Mouse (Mus musculus): Measurements from ENCODE around the gene Gm20388.
A peak's percentile ranks its signal among the peaks of the same experiment; 100 is the strongest.
"Not testable (repeated sequence)": the region's sequence is repeated elsewhere in the genome, so short reads cannot be mapped to it uniquely, and the experiment has no call there.

Gm20388 gene

DNA sequence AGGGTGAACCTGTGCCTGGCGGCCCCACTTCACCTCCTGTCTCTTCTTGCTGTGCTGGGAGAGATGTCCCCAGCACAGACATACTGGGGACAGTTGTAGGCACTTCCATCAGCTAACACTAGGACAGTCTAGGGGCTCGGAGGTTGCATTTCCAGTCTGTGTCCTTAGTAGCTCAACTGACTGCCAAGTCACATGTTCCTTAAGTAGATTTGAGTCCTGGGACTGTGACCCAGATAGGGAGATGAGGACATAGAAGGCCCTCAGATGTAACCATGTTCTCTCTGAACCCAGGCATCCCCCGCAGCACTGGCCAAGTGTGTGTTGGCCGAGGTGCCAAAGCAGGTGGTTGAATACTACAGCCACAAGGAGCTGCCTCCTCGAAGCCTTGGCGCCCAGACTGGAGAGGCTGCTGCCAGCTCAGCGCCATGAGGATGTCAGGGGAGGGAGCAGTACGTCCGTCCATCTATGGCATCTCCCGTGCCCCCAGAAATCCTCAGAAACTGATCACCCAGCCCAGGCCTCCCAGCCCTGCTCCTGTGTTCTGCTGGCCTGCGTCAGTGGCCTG is 3223.6 kb downstream of the Gm20388 start:
- no peak for DNase-seq (ENCODE audit: low read depth)

- DNase-seq (ENCODE audit: low read depth), result peak; percentile 70
Measured at GRCm38 (mm10) chr8:123135406-123135805, 3224.8 kb downstream of the Gm20388 start.

DNA sequence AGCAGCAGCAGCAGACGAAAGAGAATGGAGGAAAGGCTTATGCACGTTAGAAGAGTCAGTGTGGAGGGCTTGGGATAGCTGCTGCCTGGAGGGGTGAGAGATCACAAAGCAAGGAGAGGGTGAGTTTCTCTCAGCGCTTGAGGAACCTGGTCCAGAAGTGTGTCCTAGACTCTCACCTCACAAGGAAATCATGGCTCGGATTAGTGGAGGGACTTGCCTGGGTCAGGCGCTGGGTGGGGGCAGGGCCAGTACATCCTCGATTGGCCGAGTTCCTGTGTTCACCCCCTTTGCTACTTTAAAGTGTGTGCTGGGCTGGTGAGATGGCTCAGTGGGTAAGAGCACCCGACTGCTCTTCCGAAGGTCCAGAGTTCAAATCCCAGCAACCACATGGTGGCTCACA is 3225.2 kb downstream of the Gm20388 start:
- no peak for DNase-seq (ENCODE audit: low read depth)

DNA sequence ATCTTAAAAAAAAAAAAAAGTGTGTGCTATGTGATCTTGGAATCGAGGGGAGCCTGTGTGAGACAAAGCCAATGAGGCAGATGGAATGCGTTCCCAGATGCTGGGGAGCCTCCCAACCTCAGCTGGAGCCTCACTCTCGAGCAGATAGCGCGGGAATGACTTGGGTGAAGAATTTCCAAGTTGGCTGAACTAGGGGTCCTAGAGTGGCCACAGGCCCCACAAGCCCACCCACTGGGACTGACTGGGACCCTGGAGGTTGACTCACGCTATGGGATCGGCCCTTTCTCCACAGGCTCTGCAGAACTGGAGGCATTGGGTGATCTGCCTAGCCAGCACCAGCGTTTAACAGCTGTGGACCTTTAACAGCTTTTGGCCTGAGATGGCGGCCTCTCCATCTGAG is 3225.6 kb downstream of the Gm20388 start:
- DNase-seq (ENCODE audit: low read depth), result no peak

DNA sequence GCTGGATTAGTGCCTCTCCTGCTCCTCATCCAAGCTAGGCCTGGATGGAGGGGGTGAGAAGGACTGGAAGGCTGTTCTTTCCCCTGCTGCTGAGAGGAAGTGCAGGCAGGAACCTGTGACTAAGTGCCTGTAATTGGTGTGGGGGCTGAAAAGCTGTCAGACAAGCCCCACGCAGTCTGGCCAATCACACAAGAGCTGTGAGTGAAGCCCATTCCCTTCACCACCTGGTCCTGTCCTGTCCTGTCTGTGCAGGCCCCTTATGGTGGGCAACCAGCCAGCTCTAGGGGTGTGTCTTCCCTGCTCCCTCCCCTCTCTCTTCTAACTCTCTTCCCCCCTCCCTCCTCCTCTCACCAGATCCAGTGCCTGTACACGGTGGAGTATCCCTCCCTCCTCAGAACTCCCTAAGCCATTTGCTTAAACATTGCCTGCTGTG is 3227.0 kb downstream of the Gm20388 start:
- DNase-seq (ENCODE audit: low read depth), result peak; percentile 96

DNA sequence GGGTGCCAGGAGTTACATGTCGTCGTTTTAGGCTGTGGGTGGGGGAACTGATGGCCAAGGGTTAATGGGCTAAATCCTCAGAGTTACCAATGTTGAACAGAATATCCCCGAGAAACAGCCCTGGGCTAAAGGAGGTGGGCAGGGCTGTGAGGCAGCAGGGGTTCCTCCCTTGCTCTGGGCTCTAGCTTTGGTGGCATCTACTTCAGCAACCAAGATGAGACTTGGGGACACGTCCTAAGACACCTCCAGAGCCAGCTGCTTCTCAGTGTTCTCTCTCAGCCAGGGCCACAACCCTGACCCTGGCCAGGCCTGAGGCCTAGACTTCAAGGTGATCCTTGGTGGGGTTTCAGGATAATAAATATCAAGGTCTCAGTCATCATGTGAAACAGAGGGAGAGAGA is 3228.1 kb downstream of the Gm20388 start:
- DNase-seq (ENCODE audit: low read depth), result no peak

- peak; percentile 99 for DNase-seq (ENCODE audit: low read depth)
Measured at GRCm38 (mm10) chr8:123141741-123142462, 3231.3 kb downstream of the Gm20388 start.

DNA sequence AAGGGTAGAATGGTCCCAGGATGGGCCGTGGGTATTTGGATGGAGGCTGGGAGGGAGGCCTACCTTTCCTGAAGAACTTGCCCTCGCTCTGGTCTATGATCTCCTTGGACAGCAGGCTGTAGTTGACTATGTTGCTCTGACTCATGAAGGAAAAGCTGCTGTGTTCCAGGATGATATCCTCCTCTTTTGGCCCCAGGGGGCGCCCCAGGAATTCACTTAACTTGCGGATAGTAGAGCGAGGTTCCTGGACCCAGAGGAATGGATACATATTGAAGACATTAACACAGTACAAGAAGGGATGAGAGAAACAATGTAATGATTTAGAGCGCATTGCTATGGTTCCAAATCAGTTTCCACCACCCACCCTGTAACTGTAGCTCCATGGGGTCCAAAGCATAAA is 3234.6 kb downstream of the Gm20388 start:
- DNase-seq (ENCODE audit: low read depth), result peak; percentile 94

DNA sequence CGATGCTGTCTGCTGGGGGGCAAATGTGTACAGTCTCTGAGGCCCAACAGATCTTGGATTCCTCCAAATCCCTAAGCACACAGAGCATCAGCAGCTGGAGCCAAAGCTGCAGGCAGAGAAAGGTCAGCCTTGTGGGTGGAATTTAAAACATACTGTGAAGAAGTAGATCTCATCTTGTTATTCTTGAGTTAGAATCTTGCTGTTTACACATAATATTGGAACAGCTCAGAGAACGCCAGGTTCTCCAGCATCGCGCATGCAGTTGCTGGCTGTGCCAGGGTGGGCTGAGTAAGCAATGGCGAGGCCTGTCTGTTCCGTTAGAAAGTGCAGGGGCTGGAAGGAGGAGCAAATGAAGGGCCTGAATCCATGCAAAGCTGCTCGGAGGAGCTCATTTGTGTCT is 3235.7 kb downstream of the Gm20388 start:
- DNase-seq (ENCODE audit: low read depth), result peak; percentile 83

DNA sequence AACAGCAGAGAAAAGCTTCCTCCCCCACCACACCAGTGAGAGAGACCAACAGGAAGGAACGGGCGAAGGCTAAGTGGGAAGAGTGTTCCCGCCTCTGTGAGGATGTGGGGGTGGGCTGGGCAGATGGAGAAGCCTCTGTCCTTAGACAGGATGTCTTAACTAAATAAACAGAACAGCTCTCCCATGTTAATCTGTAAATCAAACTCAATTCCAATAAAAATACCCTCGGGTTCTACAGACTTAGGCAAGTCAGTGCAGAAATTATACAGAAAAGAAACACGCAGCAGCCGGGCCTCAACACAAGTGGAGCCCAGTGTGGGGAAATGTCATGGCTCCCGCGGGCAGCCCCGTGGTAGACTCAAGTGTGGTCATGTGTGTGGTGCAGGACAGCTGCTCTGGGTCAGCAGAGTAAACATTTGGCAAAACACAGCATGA is 3240.1 kb downstream of the Gm20388 start:
- peak; percentile 32 for DNase-seq (ENCODE audit: low read depth)

DNA sequence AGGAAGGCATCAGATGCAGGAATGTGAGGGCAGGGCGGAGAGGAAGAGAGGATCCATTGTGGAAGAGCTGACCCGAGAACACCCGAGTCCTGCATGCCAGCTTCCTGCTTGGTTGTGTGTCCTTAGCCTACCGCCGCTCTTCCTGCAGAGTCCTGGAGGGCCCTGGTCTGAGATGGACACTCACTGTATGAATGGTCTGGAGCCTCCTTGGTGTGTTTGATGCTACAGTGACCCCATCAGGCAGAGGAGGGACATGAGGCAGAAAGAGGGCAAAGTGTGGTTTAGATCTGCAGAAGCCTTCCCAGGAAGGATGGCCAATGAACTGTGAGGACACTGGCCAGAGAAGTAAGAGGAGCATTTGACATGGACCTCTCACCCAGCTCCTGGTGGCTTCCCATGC is 3244.5 kb downstream of the Gm20388 start:
- peak; percentile 61 for DNase-seq (ENCODE audit: low read depth)

DNA sequence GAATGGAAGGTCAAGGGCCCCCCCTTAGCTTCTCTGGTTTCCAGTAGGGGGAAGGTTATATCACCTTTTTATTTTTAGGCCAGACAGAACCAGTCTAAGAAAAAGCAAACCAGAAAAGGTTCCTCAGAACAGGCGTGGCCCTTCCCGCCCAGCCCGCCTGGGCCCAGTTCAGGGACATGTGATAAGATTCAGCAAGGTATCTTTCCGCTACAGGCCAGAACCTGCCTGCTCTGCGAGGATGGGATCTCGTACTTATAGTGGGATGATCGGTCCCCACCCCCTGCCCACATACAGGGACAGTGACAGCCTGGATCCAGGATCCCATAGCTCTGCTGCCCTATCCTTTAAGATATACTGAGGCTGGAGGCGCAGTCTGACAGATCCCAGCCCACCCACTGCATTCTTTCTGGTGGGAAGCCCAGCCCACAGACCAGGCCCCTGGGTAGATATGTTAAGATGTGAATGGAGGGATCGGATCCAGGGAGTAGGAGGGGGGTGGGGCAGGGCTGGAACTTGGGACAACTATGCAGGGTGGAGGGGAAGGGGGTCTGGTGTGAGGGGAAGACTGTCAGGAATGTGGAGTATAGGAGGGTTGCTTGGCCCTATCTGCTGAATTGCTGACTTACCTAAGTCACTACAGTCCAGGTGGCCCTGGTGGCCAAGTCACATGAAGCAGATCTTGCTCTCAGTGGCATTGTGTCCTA is 3245.6 kb downstream of the Gm20388 start:
- DNase-seq (ENCODE audit: low read depth), result no peak

- DNase-seq (ENCODE audit: low read depth), result no peak
Measured at GRCm38 (mm10) chr8:123157888-123158465, 3247.3 kb downstream of the Gm20388 start, which contains the start of gene Sult5a1. TSS of gene Sult5a1 (minus strand) at chr8:123158315.

- peak; percentile 78 for DNase-seq (ENCODE audit: low read depth)
Measured at GRCm38 (mm10) chr8:123181391-123181790, 3270.8 kb downstream of the Gm20388 start.

GRCm38 (mm10) chr8:123185566-123186409 is 3275.1 kb downstream of the Gm20388 start, which contains the start of gene Dpep1:
TSS of gene Dpep1 (plus strand) at chr8:123186242.
- DNase-seq (ENCODE audit: low read depth), result peak; percentile 84

DNA sequence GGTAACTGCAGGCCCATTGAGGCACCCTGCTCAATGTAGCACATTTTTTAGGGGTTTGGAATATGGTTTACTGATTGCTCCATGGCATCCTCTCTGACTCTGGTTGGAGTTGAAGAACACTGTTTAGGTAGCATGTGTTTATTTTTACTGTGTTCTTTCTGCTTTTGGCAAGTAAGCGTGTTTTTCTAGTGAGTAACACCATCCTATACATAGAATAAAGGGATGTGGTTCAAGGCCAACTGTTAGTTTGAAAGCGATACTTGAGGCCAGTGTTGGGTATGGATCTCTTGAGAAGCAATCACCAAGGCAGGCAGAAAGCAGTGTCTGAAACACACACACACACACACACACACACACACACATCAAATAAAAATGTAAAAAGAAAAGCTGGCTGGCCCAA is 3277.4 kb downstream of the Gm20388 start:
- DNase-seq (ENCODE audit: low read depth), result peak; percentile 80

- DNase-seq (ENCODE audit: low read depth), result peak; percentile 29
Measured at GRCm38 (mm10) chr8:123188841-123189240, 3278.2 kb downstream of the Gm20388 start.

GRCm38 (mm10) chr8:123190678-123191077 is 3280.0 kb downstream of the Gm20388 start:
- DNase-seq (ENCODE audit: low read depth), result peak; percentile 94

DNA sequence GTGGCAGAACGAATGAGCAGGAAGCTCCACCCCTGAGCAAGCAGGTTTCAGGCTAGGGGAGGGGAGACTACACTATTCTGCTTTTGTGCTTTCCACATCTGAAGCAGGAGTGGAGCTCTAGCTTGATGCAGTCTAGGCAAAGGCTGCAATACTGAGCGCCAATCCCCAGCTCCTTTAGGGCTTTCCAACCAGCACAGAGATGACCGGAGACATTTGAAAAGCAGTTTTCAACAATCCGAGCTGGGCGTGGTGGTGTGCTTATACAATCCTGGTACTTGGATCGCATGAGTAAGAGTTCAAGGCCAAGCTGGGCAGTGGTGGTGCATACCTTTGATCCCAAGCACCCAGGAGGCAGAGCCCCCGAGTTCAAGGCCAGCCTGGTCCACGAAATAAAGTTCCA is 3281.3 kb downstream of the Gm20388 start:
- no peak for DNase-seq (ENCODE audit: low read depth)

- DNase-seq (ENCODE audit: low read depth), result no peak
Measured at GRCm38 (mm10) chr8:123193771-123194170, 3283.1 kb downstream of the Gm20388 start.

DNA sequence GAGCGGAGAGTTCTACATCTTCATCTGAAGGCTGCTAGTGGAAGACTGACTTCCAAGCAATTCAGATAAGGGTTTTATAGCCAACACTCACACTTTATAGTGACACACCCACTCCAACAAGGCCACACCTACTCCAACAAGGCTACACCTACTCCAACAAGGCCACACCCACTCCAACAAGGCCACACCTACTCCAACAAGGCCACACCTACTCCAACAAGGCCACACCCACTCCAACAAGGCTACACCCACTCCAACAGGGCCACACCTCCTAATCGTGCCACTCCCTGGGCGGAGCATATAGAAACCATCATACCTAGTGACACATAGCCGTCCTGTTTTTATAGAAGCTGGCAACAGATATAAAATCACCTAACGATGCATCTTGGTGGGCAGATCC is 3286.4 kb downstream of the Gm20388 start:
- not testable (repeated sequence) for DNase-seq (ENCODE audit: low read depth)

GRCm38 (mm10) chr8:123199864-123200263 is 3289.2 kb downstream of the Gm20388 start:
- DNase-seq (ENCODE audit: low read depth), result no peak

Data from NIH3T3 (cell line).